Mouse (Mus musculus) bone marrow, adult 2 months (tissue): ENCODE data around the gene Lrrc8a.

Experiments used
- CTCF ChIP-seq: fragments of 200-500 bp; IDR thresholded peaks from 2 replicates; pipeline ENCODE4 v1.5.1; 2011; ENCODE audit warnings: low read length, control low read depth; ENCODE audit not compliant: control insufficient read depth, insufficient read depth
- POLR2A ChIP-seq: fragments of 200-500 bp; IDR thresholded peaks from 2 replicates; pipeline ENCODE4 v1.6.1; 2011; ENCODE audit warnings: low read depth, mild to moderate bottlenecking, control low read depth, low read length, borderline replicate concordance; ENCODE audit not compliant: control insufficient read depth

GRCm38 (mm10) chr2:30264671-30265519, 27.4 kb downstream of the Lrrc8a start:
- TF ChIP-seq CTCF (no peak), POLR2A (no peak)
